Mouse (Mus musculus): ENCODE results near the gene Gm4981.
"Not testable (repeated sequence)": the region's sequence is repeated elsewhere in the genome, so short reads cannot be mapped to it uniquely, and the experiment has no call there.

Gm4981 gene

GRCm38 (mm10) chr10:58221571-58221970 lies 14.9 kb downstream of the Gm4981 start:
- DNase-seq, result not testable (repeated sequence)

- DNase-seq, result no peak
Measured at GRCm38 (mm10) chr10:58220726-58221125, 15.8 kb downstream of the Gm4981 start.

GRCm38 (mm10) chr10:58217366-58217765 lies 19.1 kb downstream of the Gm4981 start:
- no peak for DNase-seq

- DNase-seq, result no peak
Measured at GRCm38 (mm10) chr10:58215353-58215752, 21.1 kb downstream of the Gm4981 start.

GRCm38 (mm10) chr10:58214934-58215333 lies 21.6 kb downstream of the Gm4981 start:
- no peak for DNase-seq

GRCm38 (mm10) chr10:58214497-58214896 lies 22.0 kb downstream of the Gm4981 start:
- no peak for DNase-seq

- no peak for DNase-seq
Measured at GRCm38 (mm10) chr10:58212230-58212629, 24.3 kb downstream of the Gm4981 start.

GRCm38 (mm10) chr10:58211213-58211612 lies 25.3 kb downstream of the Gm4981 start:
- DNase-seq, result no peak

GRCm38 (mm10) chr10:58210514-58210913 lies 26.0 kb downstream of the Gm4981 start:
- DNase-seq, result no peak

- DNase-seq, result no peak
Measured at GRCm38 (mm10) chr10:58209710-58210467, 26.6 kb downstream of the Gm4981 start.

GRCm38 (mm10) chr10:58206639-58207404 lies 29.7 kb downstream of the Gm4981 start:
- DNase-seq, result no peak

- DNase-seq, result no peak
Measured at GRCm38 (mm10) chr10:58205986-58206385, 30.5 kb downstream of the Gm4981 start.

Data from lung, postnatal 10 days (tissue).